Mouse (Mus musculus) CH12.LX (cell line): ENCODE data around the gene Rexo2. TPM values are rescaled to one million over a fixed set of nuclear protein-coding genes. Genes with fewer than 3 reads are reported as not detected.

Source experiments
- DNase-seq: peaks from one replicate; pipeline ENCODE4 v3.0.0-alpha.2; 2013; ENCODE audit errors: extremely low read depth
- H3K27ac ChIP-seq: 2 replicates; pipeline ENCODE4 v1.5.1; 2012; ENCODE audit warnings: low read depth, mild to moderate bottlenecking, control low read depth, moderate library complexity; ENCODE audit not compliant: insufficient read depth
- H3K27me3 ChIP-seq: replicated peaks from 2 replicates; pipeline ENCODE3; 2012; ENCODE audit warnings: inconsistent platforms
- H3K36me3 ChIP-seq, 2 experiments: replicated peaks in 1 of 2; 2 replicates each; pipeline versions ENCODE3 to v1.6.1; 2012; ENCODE audit warnings: inconsistent platforms in 1 of 2, low read length in 1 of 2, mild to moderate bottlenecking in 1 of 2, mixed read lengths in 1 of 2, moderate library complexity in 1 of 2; ENCODE audit not compliant: control insufficient read depth in 1 of 2, insufficient read depth in 1 of 2
- H3K4me1 ChIP-seq, 2 experiments: 2 replicates each; pipeline ENCODE4 v1.6.1; 2012; ENCODE audit warnings: inconsistent platforms in 1 of 2, moderate library complexity in 1 of 2; ENCODE audit not compliant: insufficient read depth in 2 of 2, control insufficient read depth in 1 of 2
- H3K4me2 ChIP-seq: 2 replicates; pipeline ENCODE4 v1.6.1; 2012; ENCODE audit warnings: low read depth, mild to moderate bottlenecking, control low read depth; ENCODE audit not compliant: poor library complexity, insufficient read depth, severe bottlenecking
- H3K4me3 ChIP-seq, 3 experiments: fragments of 150-350 bp in 1 of 3; sonication (generic) in 1 of 3; replicated peaks in 1 of 3; 2 replicates each; pipeline versions ENCODE3 to v1.5.1; 2011 to 2012; ENCODE audit warnings: low read depth in 2 of 3, low read length in 2 of 3, mild to moderate bottlenecking in 2 of 3, moderate library complexity in 2 of 3, control low read depth in 1 of 3, improper control_type of control experiment in 1 of 3, inconsistent platforms in 1 of 3, mixed read lengths in 1 of 3; ENCODE audit not compliant: poor library complexity in 1 of 3
- H3K79me2 ChIP-seq: replicated peaks from 2 replicates; pipeline ENCODE4 v1.6.1; 2012; ENCODE audit warnings: mild to moderate bottlenecking, moderate library complexity; ENCODE audit not compliant: control insufficient read depth, poor library complexity, insufficient read depth, severe bottlenecking; ENCODE audit errors: extremely low read depth
- H3K9ac ChIP-seq: 2 replicates; pipeline ENCODE4 v1.6.1; 2012; ENCODE audit warnings: low read depth, mild to moderate bottlenecking, control low read depth, moderate library complexity; ENCODE audit not compliant: insufficient read depth
- H3K9me3 ChIP-seq: replicated peaks from 2 replicates; pipeline ENCODE3; 2012; ENCODE audit warnings: low read length, inconsistent platforms, mixed read lengths
- BHLHE40 ChIP-seq: IDR thresholded peaks from 2 replicates; pipeline ENCODE4 v1.6.1; 2011; ENCODE audit warnings: mild to moderate bottlenecking, low read depth, low read length, improper control_type of control experiment
- CHD1 ChIP-seq: IDR thresholded peaks from 2 replicates; pipeline ENCODE4 v1.6.1; 2012; ENCODE audit warnings: low read depth, low read length, improper control_type of control experiment, inconsistent platforms
- CHD2 ChIP-seq: IDR thresholded peaks from 2 replicates; pipeline ENCODE4 v1.6.1; 2011; ENCODE audit warnings: low read length, improper control_type of control experiment
- CTCF ChIP-seq, 2 experiments: IDR thresholded peaks in 1 of 2; conservative IDR thresholded peaks in 1 of 2; 2 replicates each; pipeline ENCODE4 v1.5.1; 2011 to 2012; ENCODE audit warnings: low read depth in 2 of 2, low read length in 2 of 2, improper control_type of control experiment in 1 of 2, inconsistent platforms in 1 of 2, mild to moderate bottlenecking in 1 of 2, moderate library complexity in 1 of 2
- EP300 ChIP-seq: IDR thresholded peaks from 2 replicates; pipeline ENCODE4 v1.6.1; 2011; ENCODE audit warnings: low read length, improper control_type of control experiment
- ETS1 ChIP-seq: conservative IDR thresholded peaks from 2 replicates; pipeline ENCODE4 v1.6.1; 2012; ENCODE audit warnings: low read depth, mild to moderate bottlenecking, inconsistent platforms, low read length, improper control_type of control experiment, moderate library complexity
- IRF4 ChIP-seq: IDR thresholded peaks from 2 replicates; pipeline ENCODE4 v1.6.1; 2014; ENCODE audit warnings: low read depth, mild to moderate bottlenecking, inconsistent platforms, low read length, improper control_type of control experiment
- JUN ChIP-seq: IDR thresholded peaks from 2 replicates; pipeline ENCODE4 v1.6.1; 2011; ENCODE audit warnings: low read depth, mild to moderate bottlenecking, low read length, improper control_type of control experiment, moderate library complexity; ENCODE audit not compliant: insufficient read depth
- JUND ChIP-seq: conservative IDR thresholded peaks from 2 replicates; pipeline ENCODE4 v1.6.1; 2011; ENCODE audit warnings: low read depth, low read length, improper control_type of control experiment
- KAT2A ChIP-seq: IDR thresholded peaks from 2 replicates; pipeline ENCODE4 v1.6.1; 2012; ENCODE audit warnings: low read length, improper control_type of control experiment, inconsistent platforms; ENCODE audit not compliant: insufficient replicate concordance
- MAZ ChIP-seq: IDR thresholded peaks from 2 replicates; pipeline ENCODE4 v1.6.1; 2012; ENCODE audit warnings: low read depth, mild to moderate bottlenecking, inconsistent platforms, low read length, improper control_type of control experiment, moderate library complexity
- MEF2A ChIP-seq: IDR thresholded peaks from 2 replicates; pipeline ENCODE4 v1.6.1; 2014; ENCODE audit warnings: low read depth, mild to moderate bottlenecking, inconsistent platforms, low read length, improper control_type of control experiment, borderline replicate concordance
- MXI1 ChIP-seq: IDR thresholded peaks from 2 replicates; pipeline ENCODE4 v1.6.1; 2011; ENCODE audit warnings: mild to moderate bottlenecking, low read depth, low read length, improper control_type of control experiment
- NELFE ChIP-seq: IDR thresholded peaks from 2 replicates; pipeline ENCODE4 v1.6.1; 2011; ENCODE audit warnings: low read depth, low read length, improper control_type of control experiment
- RAD21 ChIP-seq: IDR thresholded peaks from 2 replicates; pipeline ENCODE4 v1.6.1; 2011; ENCODE audit warnings: low read depth, mild to moderate bottlenecking, low read length, improper control_type of control experiment, moderate library complexity
- RCOR1 ChIP-seq: conservative IDR thresholded peaks from 2 replicates; pipeline ENCODE4 v1.6.1; 2012; ENCODE audit warnings: low read depth, mild to moderate bottlenecking, inconsistent platforms, low read length, improper control_type of control experiment
- SIN3A ChIP-seq: IDR thresholded peaks from 2 replicates; pipeline ENCODE4 v1.6.1; 2012; ENCODE audit warnings: low read length, improper control_type of control experiment, inconsistent platforms
- SMC3 ChIP-seq: IDR thresholded peaks from 2 replicates; pipeline ENCODE4 v1.6.1; 2011; ENCODE audit warnings: low read depth, low read length, improper control_type of control experiment
- UBTF ChIP-seq: IDR thresholded peaks from 2 replicates; pipeline ENCODE4 v1.6.1; 2012; ENCODE audit warnings: low read depth, mild to moderate bottlenecking, inconsistent platforms, low read length, improper control_type of control experiment, moderate library complexity
- USF1 ChIP-seq: IDR thresholded peaks from 2 replicates; pipeline ENCODE4 v1.6.1; 2014; ENCODE audit warnings: low read depth, mild to moderate bottlenecking, inconsistent platforms, low read length, improper control_type of control experiment
- ZC3H11A ChIP-seq: IDR thresholded peaks from 2 replicates; pipeline ENCODE4 v1.6.1; 2012; ENCODE audit warnings: low read depth, mild to moderate bottlenecking, inconsistent platforms, low read length, improper control_type of control experiment
- ZKSCAN1 ChIP-seq: IDR thresholded peaks from 2 replicates; pipeline ENCODE4 v1.6.1; 2012; ENCODE audit warnings: low read depth, inconsistent platforms, low read length, improper control_type of control experiment, borderline replicate concordance
- ZMIZ1 ChIP-seq: IDR thresholded peaks from 2 replicates; pipeline ENCODE4 v1.6.1; 2012; ENCODE audit warnings: low read depth, mild to moderate bottlenecking, inconsistent platforms, low read length, improper control_type of control experiment
- ZNF384 ChIP-seq: IDR thresholded peaks from 2 replicates; pipeline ENCODE4 v1.6.1; 2012; ENCODE audit warnings: low read depth, low read length, improper control_type of control experiment, inconsistent platforms
- dilution Hi-C: fragments of 300-500 bp; cut with MboI; formaldehyde crosslinking; loops from 2 replicates; pipeline ENCODE4 v1.14.3; 2020; ENCODE audit warnings: low sequenced_read_pairs; ENCODE audit not compliant: extremely low pct_unique_long_range_greater_than_20kb, extremely low pct_ligation_motif_present
- in situ Hi-C: fragments of 300-500 bp; cut with MboI; formaldehyde crosslinking; loops from 3 replicates; pipeline ENCODE4 v1.14.3; 2019; ENCODE audit warnings: low sequenced_read_pairs, low pct_ligation_motif_present, low pct_unique_long_range_greater_than_20kb, mixed read lengths
- polyA plus RNA-seq: library from polyadenylated mRNA; unstranded; fragments of >175 nt; gene quantifications from 2 replicates; pipeline ENCODE4 v1.2.1, GENCODE M21; 2012; ENCODE audit warnings: low read depth; ENCODE audit not compliant: insufficient read length
- total RNA-seq, 2 experiments: library from RNA; depleted of rRNA; stranded (reverse); fragments of 300-350 nt in 1 of 2; fragments of >200 nt in 1 of 2; gene quantifications; 2 replicates each; pipeline ENCODE4 v1.2.3; 2012 to 2014

Gene Rexo2
- total and polyA plus RNA-seq, 3 experiments = 108 to 296 (median 120) TPM

- H3K79me2 ChIP-seq = no peaks in the 10 kb centered on the region
- DNase-seq = no peak
- H3K4me2 ChIP-seq = no peak overlapping the region
- H3K9ac ChIP-seq = no peak overlapping the region
- peaks cover 1% of the 10 kb centered on the region for H3K27me3 ChIP-seq
- no peak overlapping the region for H3K27ac ChIP-seq
- no peaks in the 10 kb centered on the region for H3K9me3 ChIP-seq
- no peak for TF ChIP-seq UBTF
- no peak for TF ChIP-seq USF1
- TF ChIP-seq RCOR1 = no peak
- no peak for TF ChIP-seq RAD21
- TF ChIP-seq IRF4 = no peak
- no peak for TF ChIP-seq SMC3
- no peak for TF ChIP-seq ZNF384
- no peak for TF ChIP-seq ETS1
- TF ChIP-seq MXI1 = no peak
- in situ Hi-C loops (no loop called here), dilution Hi-C loops (no loop called here)
- H3K36me3 ChIP-seq = no peaks in the 10 kb centered on the region
- H3K4me3 ChIP-seq = no peak overlapping the region
- H3K4me1 ChIP-seq = no peaks in the 10 kb centered on the region
These were observed 37.1 kb upstream of the Rexo2 start for GRCm38 (mm10) chr9:48517372-48518130.

DNA sequence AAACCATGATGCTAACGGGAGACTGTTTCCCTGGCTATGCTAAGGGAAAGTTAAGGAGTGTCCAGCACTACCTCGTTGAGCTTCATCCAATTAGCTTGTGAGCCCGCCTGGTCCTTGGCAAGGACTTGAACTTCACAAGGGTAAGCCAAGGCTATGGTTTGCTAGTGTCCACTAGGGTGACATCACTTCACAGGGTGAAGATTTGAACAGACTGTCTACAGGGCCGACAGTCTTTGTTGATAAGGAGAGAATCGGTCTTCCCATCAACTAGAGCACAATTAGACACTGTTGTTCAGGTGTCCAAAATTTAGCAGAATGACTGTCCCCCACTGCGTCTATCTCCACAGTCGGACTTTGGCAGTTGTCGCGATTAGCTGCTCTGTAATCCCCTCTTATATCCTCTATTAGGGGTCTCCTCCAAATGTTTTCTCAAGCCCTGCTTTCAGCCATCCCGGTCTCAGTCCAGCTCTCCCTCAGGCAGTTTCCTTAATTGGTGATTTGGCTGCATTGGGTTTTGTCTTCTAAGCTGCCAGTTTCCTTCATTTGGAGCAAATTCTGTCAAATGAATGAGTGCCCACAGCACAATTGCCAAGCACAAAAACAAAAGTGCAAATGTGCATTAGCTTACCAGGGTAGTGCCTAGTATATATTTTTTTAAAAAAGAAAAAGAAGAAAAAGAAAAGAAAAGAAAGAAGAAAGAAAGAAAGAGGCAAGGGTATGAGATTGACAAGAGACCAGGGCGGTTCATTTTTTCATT, 36.4 kb upstream of the Rexo2 start:
- Histone ChIP-seq H3K27ac (no peak overlapping the region), H3K36me3 (no peaks in the 10 kb centered on the region), H3K79me2 (no peaks in the 10 kb centered on the region), H3K9ac (no peak overlapping the region), H3K4me2 (no peak overlapping the region), H3K9me3 (no peaks in the 10 kb centered on the region)
- no peak for DNase-seq
- TF ChIP-seq ZKSCAN1 (no peak), CHD2 (no peak), ZC3H11A (no peak), CHD1 (no peak), KAT2A (no peak), SMC3 (no peak), BHLHE40 (no peak), JUND (no peak), JUN (no peak), EP300 (no peak), SIN3A (no peak), NELFE (no peak), RCOR1 (no peak), CTCF (conservative IDR thresholded peaks at IDR 0.05 in 1 of 2, IDR thresholded peaks at IDR 0.05 in 1 of 2; ENCODE audit: low read depth in 2 of 2, low read length in 2 of 2) (no peak), MEF2A (no peak), ZMIZ1 (no peak), ZNF384 (no peak), MAZ (no peak)
- TF ChIP-seq, all 38 proteins: peak for 0
- H3K4me1 ChIP-seq = no peaks in the 10 kb centered on the region
- dilution Hi-C loops (no loop called here), in situ Hi-C loops (no loop called here)
- peaks cover 5% of the 10 kb centered on the region for H3K27me3 ChIP-seq
- H3K4me3 ChIP-seq = no peak overlapping the region
